Mouse (Mus musculus) bone marrow macrophage, adult 2 months (primary cell): ENCODE results near the gene Ntng1.

Experiments
- CTCF ChIP-seq: IDR thresholded peaks from 2 replicates; pipeline ENCODE4 v1.5.1; 2012; ENCODE audit warnings: low read depth, mild to moderate bottlenecking, low read length, moderate library complexity
- POLR2A ChIP-seq: IDR thresholded peaks from 2 replicates; pipeline ENCODE4 v1.6.1; 2012; ENCODE audit warnings: mild to moderate bottlenecking, low read depth, low read length, borderline replicate concordance

DNA sequence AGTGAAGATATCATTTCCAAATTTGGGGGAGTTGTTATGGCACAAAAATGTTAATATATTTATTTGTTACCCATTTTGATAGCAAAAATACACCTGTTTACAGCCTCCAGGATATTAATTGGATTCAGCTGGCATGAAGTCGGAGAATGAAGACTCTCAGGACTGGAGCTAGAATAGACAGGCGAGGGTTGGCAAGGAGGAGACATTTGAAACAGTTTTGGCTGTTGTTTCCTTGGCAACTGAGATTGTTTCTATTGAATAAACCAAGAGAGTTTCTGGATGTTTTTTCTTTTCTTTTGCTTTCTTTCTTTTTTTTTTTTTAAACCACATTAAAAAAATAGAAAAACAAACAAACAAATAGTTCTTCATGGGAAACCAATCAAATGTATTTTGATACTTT is 159.7 kb downstream of the Ntng1 start:
- TF ChIP-seq POLR2A (no peak), CTCF (no peak)
